Mouse (Mus musculus) heart, adult 2 months (tissue): ENCODE results near the gene Bend3.
A peak's percentile ranks its signal among the peaks of the same experiment; 100 is the strongest.

Experiments
- CTCF ChIP-seq: fragments of 200-600 bp; IDR thresholded peaks from 2 replicates; pipeline ENCODE4 v1.8.1; 2022; ENCODE audit warnings: antibody characterized with exemption, mild to moderate bottlenecking, moderate library complexity
- POLR2A ChIP-seq: fragments of 200-500 bp; IDR thresholded peaks from 2 replicates; pipeline ENCODE4 v1.6.1; 2011; ENCODE audit warnings: mild to moderate bottlenecking, low read depth, low read length, control low read depth; ENCODE audit not compliant: insufficient read depth

GRCm38 (mm10) chr10:43475376-43475775 is 3.3 kb upstream of the Bend3 start:
- TF ChIP-seq CTCF, result peak; percentile 64
- TF ChIP-seq POLR2A, result no peak
